Mouse (Mus musculus) ES-Bruce4 (cell line): Measurements from ENCODE around the gene Lrtm2.

Experiments
- CTCF ChIP-seq: IDR thresholded peaks from one replicate; pipeline ENCODE4 v1.8.1; 2011; ENCODE audit warnings: low read depth, low read length
- EP300 ChIP-seq: IDR thresholded peaks from 2 replicates; pipeline ENCODE4 v1.6.1; 2011; ENCODE audit warnings: low read depth, low read length; ENCODE audit not compliant: insufficient read depth
- POLR2A ChIP-seq: IDR thresholded peaks from one replicate; pipeline ENCODE4 v1.8.1; 2011; ENCODE audit warnings: low read length; ENCODE audit not compliant: insufficient read depth

- TF ChIP-seq POLR2A (no peak), EP300 (no peak), CTCF (no peak)
Observed at GRCm38 (mm10) chr6:119329936-119330335, 630 bp downstream of the Lrtm2 start.
